ENCODE assay signal across 24 mouse cellular contexts in genomic region chr8:106618324-106618723, GRCm38 (mm10). TPM values are rescaled to one million over a fixed set of nuclear protein-coding genes. Genes with fewer than 3 reads are reported as not detected.
DNase-seq lines count a peak whose midpoint lies in the region; ATAC-seq and TF ChIP-seq lines count a peak whose summit lies in the region.
"Had no signal": no experiment of that assay in that cellular context is flagged by ENCODE, and none has a peak within 500 bp of the region (broad histone marks: within the 10 kb centered on the region; RNA-seq: fewer than 3 reads in every experiment).

No protein-coding gene starts in this region.

- no peak overlapping the region for H3K4me3 ChIP-seq in embryonic facial prominence, embryonic 14.5 days (ENCODE audit: low read depth, low read length)
- no peak overlapping the region for H3K4me3 ChIP-seq in embryonic facial prominence, embryonic 10.5 days
- no peak overlapping the region for H3K4me3 ChIP-seq in kidney, postnatal 0 days (replicated peaks; ENCODE audit: low read depth, low read length)
- H3K4me3 ChIP-seq in stomach, embryonic 15.5 days (replicated peaks), result no peak overlapping the region
- H3K4me3 ChIP-seq: erythroblast, embryonic 14.5 days; forebrain, embryonic 13.5 days; hindbrain, embryonic 15.5 days; megakaryocyte, embryonic 14.5 days; neural tube, embryonic 13.5 days had no signal

- DNase-seq in embryonic facial prominence, embryonic 14.5 days (ENCODE audit: low spot score), result no peak
- DNase-seq in embryonic facial prominence, embryonic 10.5 days (ENCODE audit: low spot score), result no peak
- no peak for DNase-seq in kidney, postnatal 0 days (ENCODE audit: low spot score)
- no peak for DNase-seq in kidney, postnatal 25 days
- peak; percentile 92 for DNase-seq in ES-CJ7 (ENCODE audit: low read depth, low spot score)
- DNase-seq in gastrocnemius, postnatal 10 days, result no peak
- DNase-seq in yolk sac, embryonic 10.5 days (ENCODE audit: low spot score), result no peak
- DNase-seq: adrenal gland, adult 2 months; cerebellum, adult 2 months; cerebellum, postnatal 36 days; gastrocnemius, postnatal 14 days; heart, adult 18-20 months; heart, postnatal 36 days; kidney, adult 8-10 months; lung, adult 18-20 months; midbrain, embryonic 14.5 days; right cerebral cortex, adult 18-20 months; thymus, adult 2 months had no signal

- WGBS in embryonic facial prominence, embryonic 14.5 days, result 59% methylated on average over 6 of the region's 6 CpGs
- 46% methylated on average over 6 of the region's 6 CpGs for WGBS in embryonic facial prominence, embryonic 10.5 days
- WGBS in kidney, postnatal 0 days, result 50% methylated on average over 6 of the region's 6 CpGs
- WGBS in stomach, embryonic 15.5 days, result 68% methylated on average over 6 of the region's 6 CpGs

- H3K27me3 ChIP-seq in embryonic facial prominence, embryonic 14.5 days (replicated peaks; ENCODE audit: control insufficient read depth, insufficient read depth, low read length), result no peaks in the 10 kb centered on the region
- no peaks in the 10 kb centered on the region; the same call in 1 of the 2 replicates for H3K27me3 ChIP-seq in embryonic facial prominence, embryonic 10.5 days (replicated peaks; ENCODE audit: low read depth, poor library complexity, severe bottlenecking)
- H3K27me3 ChIP-seq in kidney, postnatal 0 days (ENCODE audit: insufficient read depth, low read length), result no peaks in the 10 kb centered on the region
- H3K27me3 ChIP-seq in stomach, embryonic 15.5 days (replicated peaks), result no peaks in the 10 kb centered on the region
- H3K27me3 ChIP-seq: hindbrain, embryonic 15.5 days; neural tube, embryonic 13.5 days had no signal

- no peaks in the 10 kb centered on the region for H3K36me3 ChIP-seq in embryonic facial prominence, embryonic 14.5 days (ENCODE audit: control insufficient read depth, insufficient read depth, low read length)
- H3K36me3 ChIP-seq in embryonic facial prominence, embryonic 10.5 days (replicated peaks), result no peaks in the 10 kb centered on the region
- no peaks in the 10 kb centered on the region for H3K36me3 ChIP-seq in kidney, postnatal 0 days (ENCODE audit: insufficient read depth, low read length)
- no peaks in the 10 kb centered on the region for H3K36me3 ChIP-seq in stomach, embryonic 15.5 days
- H3K36me3 ChIP-seq: hindbrain, embryonic 15.5 days; neural tube, embryonic 13.5 days had no signal

- no peak overlapping the region for H3K4me2 ChIP-seq in embryonic facial prominence, embryonic 14.5 days (ENCODE audit: low read depth, low read length)
- H3K4me2 ChIP-seq in kidney, postnatal 0 days (ENCODE audit: low read length), result no peak overlapping the region
- H3K4me2 ChIP-seq in stomach, embryonic 15.5 days, result no peak overlapping the region
- H3K4me2 ChIP-seq: forebrain, embryonic 13.5 days; hindbrain, embryonic 15.5 days; neural tube, embryonic 13.5 days had no signal

- H3K9ac ChIP-seq in embryonic facial prominence, embryonic 14.5 days (ENCODE audit: low read depth, low read length), result no peak overlapping the region
- no peak overlapping the region for H3K9ac ChIP-seq in kidney, postnatal 0 days (ENCODE audit: low read depth, low read length)
- no peak overlapping the region for H3K9ac ChIP-seq in stomach, embryonic 15.5 days
- H3K9ac ChIP-seq: forebrain, embryonic 13.5 days; hindbrain, embryonic 15.5 days; neural tube, embryonic 13.5 days had no signal

- H3K27ac ChIP-seq in embryonic facial prominence, embryonic 14.5 days (replicated peaks; ENCODE audit: low read depth, low read length), result peak overlapping the region; percentile 59; the same call in 1 of the 2 replicates
- no peak overlapping the region for H3K27ac ChIP-seq in embryonic facial prominence, embryonic 10.5 days (replicated peaks)
- H3K27ac ChIP-seq in kidney, postnatal 0 days, result peak overlapping the region; percentile 82
- peak overlapping the region; percentile 77; the same call in 1 of the 2 replicates for H3K27ac ChIP-seq in stomach, embryonic 15.5 days
- H3K27ac ChIP-seq: forebrain, embryonic 13.5 days; hindbrain, embryonic 15.5 days; neural tube, embryonic 13.5 days had no signal

- peaks cover 16% of the 10 kb centered on the region for H3K4me1 ChIP-seq in embryonic facial prominence, embryonic 14.5 days (ENCODE audit: control insufficient read depth, insufficient read depth, low read length)
- H3K4me1 ChIP-seq in embryonic facial prominence, embryonic 10.5 days, result peaks cover 60% of the 10 kb centered on the region
- peaks cover 7% of the 10 kb centered on the region for H3K4me1 ChIP-seq in kidney, postnatal 0 days (replicated peaks; ENCODE audit: insufficient read depth, low read length)
- H3K4me1 ChIP-seq in stomach, embryonic 15.5 days, result peaks cover 25% of the 10 kb centered on the region; the same call in 1 of the 2 replicates
- H3K4me1 ChIP-seq: megakaryocyte, embryonic 14.5 days had no signal

- no peak; the same call in 1 of the 2 replicates for TF ChIP-seq CTCF in kidney, postnatal 0 days (IDR thresholded peaks at IDR 0.05; ENCODE audit: low read depth)

- no peaks in the 10 kb centered on the region for H3K9me3 ChIP-seq in embryonic facial prominence, embryonic 14.5 days (ENCODE audit: control insufficient read depth, low read length)
- no peaks in the 10 kb centered on the region for H3K9me3 ChIP-seq in embryonic facial prominence, embryonic 10.5 days
- H3K9me3 ChIP-seq in kidney, postnatal 0 days (replicated peaks; ENCODE audit: low read length), result no peaks in the 10 kb centered on the region
- no peaks in the 10 kb centered on the region for H3K9me3 ChIP-seq in stomach, embryonic 15.5 days
- H3K9me3 ChIP-seq: forebrain, embryonic 13.5 days; hindbrain, embryonic 15.5 days; megakaryocyte, embryonic 14.5 days; neural tube, embryonic 13.5 days had no signal

- no peak for ATAC-seq in embryonic facial prominence, embryonic 14.5 days (ENCODE audit: low read depth)
- ATAC-seq in kidney, postnatal 0 days (replicated peaks; ENCODE audit: low FRiP score, low read depth), result no peak
- no peak for ATAC-seq in stomach, embryonic 15.5 days (ENCODE audit: insufficient read depth, low FRiP score, low read depth)
- ATAC-seq: forebrain, embryonic 13.5 days had no signal

RNA-seq across cellular contexts. Expression of gene Cdh1, which starts 15.2 kb away (rescaled TPM):
- polyA plus RNA-seq in embryonic facial prominence, embryonic 14.5 days (2014; fragmentation: Nextera tagmentation; extraction: Ambion mirVana), result 37.3 and 47.5 TPM in 2 replicates
- polyA plus RNA-seq in embryonic facial prominence, embryonic 10.5 days (2016; fragmentation: Nextera tagmentation; extraction: Ambion mirVana), result 22.1 and 24.4 TPM in 2 replicates
- polyA plus RNA-seq in kidney, postnatal 0 days (2015; fragmentation: Nextera tagmentation; extraction: Ambion mirVana), result 74.0 and 89.3 TPM in 2 replicates
- 163 and 189 TPM in 2 replicates for polyA plus RNA-seq in stomach, embryonic 15.5 days (2015; fragmentation: Nextera tagmentation; extraction: Ambion mirVana)
- 1 to 10 TPM in 1 of 2 experiments, under 1 TPM in 1; 0.95 to 1.4 TPM for total RNA-seq in gastrocnemius, postnatal 10 days (2021)
- total RNA-seq: heart, postnatal 36 days had no signal
- polyA plus RNA-seq: erythroblast, embryonic 14.5 days had no signal

RNA-seq across cellular contexts. Expression of gene Gm10073, which starts 45.1 kb away (rescaled TPM):
- polyA plus RNA-seq in embryonic facial prominence, embryonic 14.5 days (2014; fragmentation: Nextera tagmentation; extraction: Ambion mirVana), result 11.4 and 13.7 TPM in 2 replicates
- polyA plus RNA-seq in embryonic facial prominence, embryonic 10.5 days (2016; fragmentation: Nextera tagmentation; extraction: Ambion mirVana), result 6.0 and 8.1 TPM in 2 replicates
- 10.5 and 15.1 TPM in 2 replicates for polyA plus RNA-seq in kidney, postnatal 0 days (2015; fragmentation: Nextera tagmentation; extraction: Ambion mirVana)
- 11.0 and 48.1 TPM in 2 replicates for polyA plus RNA-seq in stomach, embryonic 15.5 days (2015; fragmentation: Nextera tagmentation; extraction: Ambion mirVana)
- 100 to 1,000 TPM; 111 to 136 TPM for total RNA-seq in gastrocnemius, postnatal 10 days (2021)
